Mouse (Mus musculus) gastrocnemius, adult 2 months (tissue): ENCODE data around the gene Tmie. TPM values are rescaled to one million over a fixed set of nuclear protein-coding genes. Genes with fewer than 3 reads are reported as not detected.
A peak's percentile ranks its signal among the peaks of the same experiment; 100 is the strongest.

Experiments used
- DNase-seq: peaks from one replicate; pipeline ENCODE4 v3.0.0; 2022
- H3K27ac ChIP-seq: fragments of 200-600 bp; 2 replicates; pipeline ENCODE4 v1.8.1; 2022; ENCODE audit warnings: mild to moderate bottlenecking
- H3K4me3 ChIP-seq: fragments of 200-600 bp; 2 replicates; pipeline ENCODE4 v1.8.1; 2022; ENCODE audit warnings: mild to moderate bottlenecking, moderate library complexity
- CTCF ChIP-seq: fragments of 200-600 bp; IDR thresholded peaks from 2 replicates; pipeline ENCODE4 v1.8.1; 2022; ENCODE audit warnings: antibody characterized with exemption, mild to moderate bottlenecking, moderate library complexity
- intact Hi-C: fragments of 180-260 bp; cut with DNase I; formaldehyde crosslinking; loops from one replicate; pipeline ENCODE4 v1.15.1; 2025
- total RNA-seq, 2 experiments: library from RNA; stranded (reverse); gene quantifications; 2 replicates each; pipeline ENCODE4 v1.2.3; 2021

The Tmie gene
- total RNA-seq, 2 experiments from 2014 or later, result 0.41 to 0.70 TPM

- no peak for TF ChIP-seq CTCF
- Histone ChIP-seq H3K27ac (no peak overlapping the region), H3K4me3 (no peak overlapping the region)
- DNase-seq, result no peak
- intact Hi-C loops, result no loop called here
These were observed 21.3 kb upstream of the Tmie start for GRCm38 (mm10) chr9:110901204-110901603.

GRCm38 (mm10) chr9:110899451-110900008 lies 19.6 kb upstream of the Tmie start:
- no peak for DNase-seq
- no peak for TF ChIP-seq CTCF
- no peak overlapping the region for H3K27ac ChIP-seq
- H3K4me3 ChIP-seq, result no peak overlapping the region
- intact Hi-C loops, result no loop called here

- Histone ChIP-seq H3K4me3 (no peak overlapping the region), H3K27ac (no peak overlapping the region)
- intact Hi-C loops, result no loop called here
- TF ChIP-seq CTCF, result no peak
- DNase-seq, result peak; percentile 11
These were observed 16.7 kb upstream of the Tmie start for GRCm38 (mm10) chr9:110896595-110896994.

GRCm38 (mm10) chr9:110895994-110896393 lies 16.1 kb upstream of the Tmie start:
- intact Hi-C loops, result no loop called here
- DNase-seq, result no peak
- Histone ChIP-seq H3K4me3 (no peak overlapping the region), H3K27ac (no peak overlapping the region)
- no peak for TF ChIP-seq CTCF

GRCm38 (mm10) chr9:110895507-110895906 lies 15.6 kb upstream of the Tmie start:
- intact Hi-C loops, result no loop called here
- no peak for TF ChIP-seq CTCF
- H3K4me3 ChIP-seq, result no peak overlapping the region
- DNase-seq, result peak; percentile 10
- no peak overlapping the region for H3K27ac ChIP-seq

- Histone ChIP-seq H3K4me3 (0 out of 2 replicates have a peak overlapping the region, but pooled peaks have one; percentile 19), H3K27ac (no peak overlapping the region; the same call in 1 of the 2 replicates)
- intact Hi-C loops, result no loop called here
- TF ChIP-seq CTCF, result no peak
- DNase-seq, result no peak
These were observed 13.5 kb upstream of the Tmie start for GRCm38 (mm10) chr9:110893429-110893828.

- DNase-seq, result no peak
- H3K27ac ChIP-seq, result no peak overlapping the region
- intact Hi-C loops, result no loop called here
These were observed 12.6 kb upstream of the Tmie start for GRCm38 (mm10) chr9:110892552-110892951.

GRCm38 (mm10) chr9:110891077-110891828 lies 11.3 kb upstream of the Tmie start:
- Histone ChIP-seq H3K27ac (peak overlapping the region; percentile 53), H3K4me3 (no peak overlapping the region)
- no peak for TF ChIP-seq CTCF
- DNase-seq, result no peak
- intact Hi-C loops, result no loop called here

More at GRCm38 (mm10) chr9:110892552-110892951, 12.6 kb upstream of the Tmie start:
- no peak for TF ChIP-seq CTCF
- no peak overlapping the region for H3K4me3 ChIP-seq

- no peak for DNase-seq
- no peak overlapping the region for H3K4me3 ChIP-seq
- TF ChIP-seq CTCF, result peak; percentile 37; the same call in 1 of the 2 replicates
- intact Hi-C loops, result no loop called here
- peak overlapping the region; percentile 24; the same call in 1 of the 2 replicates for H3K27ac ChIP-seq
These were observed 10.3 kb upstream of the Tmie start for GRCm38 (mm10) chr9:110890026-110890783.

- intact Hi-C loops, result no loop called here
- no peak for DNase-seq
- no peak for TF ChIP-seq CTCF
- H3K27ac ChIP-seq, result no peak overlapping the region
- no peak overlapping the region for H3K4me3 ChIP-seq
These were observed 9.0 kb upstream of the Tmie start for GRCm38 (mm10) chr9:110888935-110889334.

- Histone ChIP-seq H3K27ac (no peak overlapping the region), H3K4me3 (no peak overlapping the region)
- intact Hi-C loops, result no loop called here
- TF ChIP-seq CTCF, result no peak
- DNase-seq, result no peak
These were observed 7.7 kb upstream of the Tmie start for GRCm38 (mm10) chr9:110887388-110888303.

GRCm38 (mm10) chr9:110881953-110882352 lies 2.0 kb upstream of the Tmie start:
- no peak for TF ChIP-seq CTCF
- peak overlapping the region; percentile 73 for H3K4me3 ChIP-seq
- H3K27ac ChIP-seq, result peak overlapping the region; percentile 91
- peak; percentile 52 for DNase-seq
- intact Hi-C loops, result loop anchor here (5.0 kb wide), 1 partner anchor 70 kb away; the partner anchor contains the start of gene Lrrc2
